Mouse (Mus musculus): ENCODE measurements around the gene Tgtp1.
"Not testable (repeated sequence)": the region's sequence is repeated elsewhere in the genome, so short reads cannot be mapped to it uniquely, and the experiment has no call there.

Tgtp1 gene

DNA sequence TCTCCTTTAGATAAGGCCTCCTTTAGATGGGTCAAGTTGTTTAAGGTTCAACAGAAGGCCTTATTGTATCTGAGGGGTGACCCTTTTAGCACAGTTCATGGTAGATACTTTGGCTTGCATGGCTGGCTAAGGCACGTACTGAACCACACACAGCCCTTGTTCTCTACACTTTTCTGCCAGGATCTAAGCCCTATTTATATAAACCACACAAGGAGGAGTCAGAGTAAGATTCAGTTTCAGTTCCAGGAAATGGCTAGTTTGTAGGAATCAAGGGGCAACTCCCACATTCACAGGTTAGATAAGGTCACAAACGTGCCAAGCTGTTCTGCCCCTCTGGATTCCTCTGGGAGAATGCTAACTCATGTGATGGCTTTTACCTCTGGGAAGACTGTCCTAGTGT is at the start of gene Tgtp1:
Gene Tgtp1 (minus strand): TSS at position 155 of the 400 bp plus-strand sequence.
- DNase-seq (ENCODE audit: low read depth, low spot score), result not testable (repeated sequence)

DNA sequence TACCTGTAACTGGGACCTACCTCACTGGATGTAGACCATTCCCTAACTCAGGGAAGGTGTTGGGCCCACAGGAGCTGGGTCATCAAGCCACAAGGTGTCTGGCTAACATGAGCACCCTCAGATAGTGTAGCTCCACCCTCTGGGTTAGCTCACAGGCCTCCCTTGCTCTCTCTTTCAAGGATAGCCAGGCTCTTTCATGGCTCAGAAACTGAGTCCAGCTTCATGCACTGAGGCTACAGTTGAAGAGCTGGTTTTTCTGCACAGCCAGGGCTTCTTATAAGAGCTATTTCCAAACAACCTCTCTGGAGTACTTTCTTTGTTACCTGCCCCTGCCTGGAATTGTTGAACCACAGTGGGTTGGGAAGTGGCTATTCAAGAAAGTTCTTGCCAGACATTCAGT is 18.1 kb upstream of the Tgtp1 start:
- DNase-seq (ENCODE audit: low read depth, low spot score), result not testable (repeated sequence)

DNA sequence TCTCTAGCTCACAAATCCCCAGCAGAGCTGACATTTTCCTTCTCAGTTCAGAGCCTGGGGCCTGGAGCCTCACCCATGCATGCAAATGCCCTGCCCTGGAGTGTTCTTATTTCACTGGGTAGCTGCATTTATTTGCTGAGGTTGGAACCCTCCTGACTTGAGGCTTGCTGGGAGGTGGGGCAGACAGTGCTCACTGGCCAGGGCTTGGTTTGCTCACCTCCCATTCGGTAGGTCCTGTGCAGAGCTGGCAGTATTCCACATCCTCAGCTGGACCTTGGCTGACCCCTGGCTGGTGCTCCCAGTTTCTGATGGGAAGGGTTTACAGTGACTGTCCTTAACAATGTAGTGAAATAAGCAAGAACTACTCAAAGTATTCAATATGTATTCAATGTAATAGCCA is 12.8 kb upstream of the Tgtp1 start:
- not testable (repeated sequence) for DNase-seq (ENCODE audit: low read depth, low spot score)

DNA sequence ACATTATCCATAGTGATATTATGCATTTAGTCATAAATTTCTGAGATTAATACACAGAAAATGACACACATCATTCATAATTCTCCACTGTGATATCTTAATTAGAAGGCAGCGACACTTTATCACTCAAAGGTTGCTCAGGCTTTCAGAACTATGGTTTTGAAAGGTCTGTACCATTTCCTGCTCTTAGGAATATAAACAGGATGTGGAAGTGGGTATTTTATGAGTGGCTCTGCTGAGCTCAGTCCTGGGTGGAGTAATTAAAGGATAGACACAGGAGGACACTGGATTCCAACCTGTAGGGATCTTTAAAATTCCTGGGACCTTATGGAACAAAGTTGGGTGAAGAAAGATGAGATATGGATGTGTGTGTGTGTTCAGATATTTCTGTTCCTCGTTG is 12.3 kb upstream of the Tgtp1 start:
- DNase-seq (ENCODE audit: low read depth, low spot score), result not testable (repeated sequence)

DNA sequence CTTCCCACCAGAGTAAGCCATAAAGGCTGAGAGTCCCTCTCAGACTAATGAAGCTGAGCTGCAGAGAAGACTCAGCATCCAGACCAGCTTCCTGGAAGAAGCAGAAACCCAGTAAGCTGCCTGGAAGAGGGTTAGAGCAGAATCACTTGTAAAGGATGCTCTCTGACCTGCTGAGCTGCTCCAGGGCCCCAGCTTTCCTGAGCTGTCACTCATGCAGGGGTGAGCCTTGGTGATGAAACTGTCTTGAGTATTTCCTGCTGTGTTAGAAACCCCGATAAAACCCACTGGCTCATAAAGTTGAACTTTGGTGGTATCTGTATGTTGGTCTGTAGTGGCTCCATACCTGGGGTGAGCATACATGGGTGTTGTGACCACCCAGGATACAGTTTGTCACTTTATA is 6.4 kb upstream of the Tgtp1 start:
- not testable (repeated sequence) for DNase-seq (ENCODE audit: low read depth, low spot score)

DNA sequence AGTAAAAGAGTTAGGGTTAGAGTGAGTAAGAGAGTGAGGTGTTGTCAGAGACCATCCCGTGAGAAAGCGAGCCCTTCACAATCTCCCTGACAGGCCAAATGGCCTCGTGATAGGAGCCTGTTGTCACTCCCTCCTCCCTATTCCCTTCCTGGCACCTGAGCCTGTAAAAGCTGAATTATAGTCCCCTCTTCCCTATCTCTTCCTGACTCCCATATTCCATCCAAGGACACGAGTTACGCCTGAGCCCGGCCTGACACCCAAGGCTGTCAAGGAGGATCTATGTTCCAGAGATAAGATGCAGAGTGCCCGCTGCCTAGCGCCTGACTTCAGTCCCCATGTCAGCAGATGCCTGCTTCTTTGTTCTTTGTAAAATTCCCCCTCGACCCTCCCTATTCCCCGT is 676 bp downstream of the Tgtp1 start:
- DNase-seq (ENCODE audit: low read depth, low spot score), result not testable (repeated sequence)

DNA sequence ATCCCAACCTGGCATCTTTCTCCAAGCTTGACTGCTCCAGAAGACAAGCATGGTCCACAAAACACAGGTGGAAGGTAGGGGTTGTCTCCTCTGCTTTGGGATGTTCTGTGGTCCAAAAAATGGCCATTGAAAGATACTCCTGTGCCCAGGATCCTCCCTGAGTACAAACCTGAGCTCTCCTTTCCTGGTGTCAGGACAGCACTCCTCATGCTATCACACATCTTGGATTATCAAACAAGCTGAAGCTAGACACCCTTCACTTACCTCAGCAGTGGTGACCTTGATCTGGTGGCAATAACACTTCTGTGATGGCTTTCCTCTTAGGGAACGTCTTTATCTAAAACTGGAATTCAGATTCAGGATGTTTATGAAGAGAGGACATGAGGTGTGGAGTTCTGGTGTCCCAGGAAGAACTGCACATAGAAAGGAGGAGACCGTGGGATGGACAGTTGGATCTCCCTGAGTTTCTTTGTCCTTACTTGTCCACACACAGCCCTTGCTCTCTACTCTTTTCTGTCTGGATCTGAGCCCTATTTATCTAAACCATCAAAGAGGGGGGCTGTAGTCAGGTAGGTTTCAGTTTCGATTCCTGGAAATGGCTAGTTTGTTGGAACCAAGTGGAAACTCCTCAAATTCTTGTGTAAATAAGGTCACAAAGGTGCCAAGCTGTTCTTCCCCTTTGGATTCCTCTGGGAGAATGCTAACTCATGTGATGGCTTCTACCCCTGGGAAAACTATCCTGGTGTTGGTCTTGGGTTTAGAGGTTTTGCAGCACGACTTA is 2.0 kb downstream of the Tgtp1 start, which contains the start of gene Gm12185:
Gene Gm12185 (minus strand): TSS at position 487 of the 781 bp plus-strand sequence.
- DNase-seq (ENCODE audit: low read depth, low spot score), result not testable (repeated sequence)

DNA sequence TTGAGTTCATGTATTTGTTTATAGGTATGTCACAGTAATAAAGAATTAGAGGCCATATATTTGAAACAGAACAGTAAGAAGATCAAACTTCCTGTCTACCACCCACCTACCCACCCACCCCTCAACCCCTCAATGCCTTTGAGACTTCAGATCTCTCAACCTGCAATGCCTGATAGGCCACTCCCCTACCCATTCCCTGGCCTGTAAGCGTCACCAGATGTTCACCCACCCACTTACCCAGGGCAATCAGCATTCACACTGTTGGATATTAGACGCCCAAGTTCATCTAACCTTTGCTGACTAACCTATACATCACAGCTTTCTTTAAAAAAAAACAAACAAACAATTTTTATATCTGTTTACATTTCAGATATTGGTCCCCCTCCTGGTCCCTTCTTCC is 4.0 kb downstream of the Tgtp1 start:
- not testable (repeated sequence) for DNase-seq (ENCODE audit: low read depth, low spot score)

DNA sequence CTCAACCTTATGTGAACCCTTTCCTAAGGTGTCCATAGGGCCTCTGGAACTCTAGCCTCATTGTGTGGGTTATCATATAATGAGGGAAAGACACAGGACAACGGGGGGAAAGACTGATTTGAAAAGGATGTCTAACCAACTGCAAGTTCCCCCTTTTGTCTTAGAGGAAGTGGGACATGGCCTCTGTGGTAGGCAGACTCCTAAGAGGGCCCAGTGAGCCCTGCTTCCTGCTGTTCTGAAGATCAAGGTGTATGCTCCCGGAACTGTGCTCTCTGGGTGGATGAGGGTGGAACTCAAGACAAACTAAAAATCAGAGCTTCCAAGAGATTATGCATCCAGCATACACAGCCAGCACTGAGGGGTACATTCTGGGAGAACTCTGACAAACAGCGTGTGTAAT is 5.8 kb downstream of the Tgtp1 start:
- DNase-seq (ENCODE audit: low read depth, low spot score), result not testable (repeated sequence)

DNA sequence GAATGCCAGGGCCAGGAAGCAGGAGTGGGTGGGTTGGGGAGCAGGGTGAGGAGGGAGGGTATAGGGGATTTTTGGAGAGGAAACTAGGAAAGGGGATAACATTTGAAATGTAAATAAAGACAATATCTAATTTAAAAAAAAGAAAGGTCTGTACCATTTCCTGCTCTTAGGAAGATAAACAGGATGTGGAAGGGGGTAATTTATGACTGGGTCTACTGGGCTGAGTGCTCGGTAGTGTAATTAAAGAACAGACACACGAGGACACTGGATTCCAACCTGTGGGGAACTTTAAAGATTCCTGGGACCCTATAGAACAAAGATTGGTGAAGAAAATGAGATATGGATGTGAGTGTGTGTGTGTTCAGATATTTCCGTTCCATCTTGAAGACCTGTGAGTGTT is 11.1 kb downstream of the Tgtp1 start:
- not testable (repeated sequence) for DNase-seq (ENCODE audit: low read depth, low spot score)

DNA sequence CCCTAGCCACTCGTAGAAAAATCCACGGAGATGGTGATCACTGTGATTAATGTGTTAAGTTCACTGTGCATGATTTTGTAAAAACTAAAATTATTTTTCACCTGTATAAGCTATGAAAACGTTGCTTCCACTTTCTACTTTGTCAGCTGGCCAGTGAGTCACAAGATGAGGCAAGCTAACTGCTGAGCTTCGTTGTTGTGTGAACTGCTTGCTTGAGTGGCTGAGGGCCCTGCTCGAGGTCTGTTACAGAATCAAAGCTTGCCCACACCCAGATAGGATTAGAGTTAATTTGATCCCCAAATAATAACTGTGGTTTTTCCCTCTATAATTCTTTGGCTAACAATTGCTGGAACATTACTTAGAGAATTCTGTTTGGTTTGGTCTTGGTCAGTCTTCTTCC is 13.9 kb downstream of the Tgtp1 start:
- DNase-seq (ENCODE audit: low read depth, low spot score), result not testable (repeated sequence)

DNA sequence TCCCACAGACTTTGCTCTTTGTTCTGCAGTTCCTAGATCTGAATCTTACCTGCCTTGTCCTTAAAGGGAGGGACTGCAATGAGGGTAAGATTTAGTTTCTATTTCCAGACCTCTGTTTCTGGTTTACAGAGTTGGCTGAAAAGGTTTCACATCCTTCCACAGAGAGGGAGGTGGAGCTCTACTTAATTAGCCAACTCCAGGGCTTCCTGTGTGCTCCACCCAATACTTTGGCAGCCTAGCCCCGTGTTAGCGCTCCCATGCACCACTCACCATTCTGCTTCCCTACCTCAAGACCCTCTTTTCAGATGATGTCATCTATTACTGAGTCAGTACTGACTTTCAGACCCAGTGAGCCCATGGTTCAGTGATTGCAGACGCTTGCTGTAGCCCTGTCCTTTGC is 14.7 kb downstream of the Tgtp1 start, which contains the start of gene 9930111J21Rik1:
Gene 9930111J21Rik1 (minus strand): TSS at position 148 of the 400 bp plus-strand sequence.
- not testable (repeated sequence) for DNase-seq (ENCODE audit: low read depth, low spot score)

DNA sequence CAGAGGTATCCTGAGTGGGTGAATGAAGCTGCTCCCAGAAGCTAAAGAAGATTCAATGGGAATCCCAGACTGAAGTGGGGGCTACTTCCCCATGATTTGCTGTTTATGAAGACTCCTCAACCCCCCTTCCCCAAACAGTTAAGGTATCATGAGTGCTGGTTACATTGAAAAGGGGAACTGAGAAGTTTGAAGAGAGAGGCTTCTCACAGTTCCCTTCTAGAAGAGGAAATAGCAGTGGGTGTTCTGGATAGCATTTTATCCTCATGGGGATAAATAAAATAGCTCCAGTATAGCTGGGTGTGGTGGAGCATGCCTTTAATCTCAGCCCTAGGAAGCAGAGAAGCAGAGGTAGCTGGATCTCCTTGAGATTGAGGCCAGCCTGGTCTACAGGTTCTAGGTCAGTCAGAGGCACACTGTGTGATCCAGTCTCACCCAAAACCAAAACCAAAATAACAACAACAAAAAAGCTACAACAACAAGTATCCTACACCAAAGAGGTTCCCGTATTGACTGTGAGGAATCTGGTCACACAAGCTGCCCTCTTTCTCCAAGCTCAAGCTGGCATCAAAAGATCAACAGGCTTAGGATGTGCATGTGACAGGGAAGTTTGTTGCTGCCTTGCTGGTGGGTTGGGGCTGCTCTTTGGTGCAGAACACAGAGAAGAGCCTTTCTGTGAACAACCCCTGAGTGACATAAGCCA is 15.6 kb downstream of the Tgtp1 start, which contains the start of gene Olfr56:
Gene Olfr56 (plus strand): TSS at position 650 of the 700 bp plus-strand sequence.
- DNase-seq (ENCODE audit: low read depth, low spot score), result not testable (repeated sequence)

DNA sequence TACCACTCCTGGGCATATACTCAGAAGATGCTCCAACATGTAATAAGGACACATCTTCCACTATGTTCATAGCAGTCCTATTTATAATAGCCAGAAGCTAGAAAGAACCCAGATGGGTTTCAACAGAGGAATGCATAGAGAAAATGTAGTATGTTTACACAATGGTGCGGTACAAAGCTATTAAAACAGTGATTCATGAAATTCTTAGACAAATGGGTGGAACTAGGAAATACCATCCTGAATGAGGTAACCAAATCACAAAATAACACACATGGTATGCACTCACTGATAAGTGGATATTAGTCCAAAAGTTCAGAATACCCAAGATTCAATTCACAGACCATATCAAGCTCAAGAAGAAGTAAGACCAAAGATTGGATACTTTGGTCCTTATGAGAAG is 19.3 kb downstream of the Tgtp1 start:
- not testable (repeated sequence) for DNase-seq (ENCODE audit: low read depth, low spot score)

DNA sequence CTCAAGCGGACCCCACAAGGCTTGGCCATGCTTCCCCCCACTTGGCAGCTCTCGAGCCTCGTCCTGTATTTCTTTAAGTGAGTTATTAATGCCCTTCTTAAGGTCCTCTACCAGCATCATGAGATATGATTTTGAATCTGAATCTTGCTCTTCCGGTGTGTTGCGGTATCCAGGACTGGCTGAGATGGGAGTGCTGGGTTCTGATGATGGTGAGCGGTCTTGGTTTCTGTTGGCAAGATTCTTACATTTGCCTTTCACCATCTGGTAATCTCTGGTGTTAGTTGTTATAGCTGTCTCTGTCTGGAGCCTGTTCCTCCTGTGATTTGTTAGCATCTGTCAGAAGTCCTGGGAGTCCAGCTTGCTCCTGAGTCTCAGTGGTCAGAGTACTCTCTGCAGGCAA is 47.9 kb downstream of the Tgtp1 start, which contains the start of gene Psme2b:
Gene Psme2b (minus strand): TSS at position 101 of the 400 bp plus-strand sequence.
- not testable (repeated sequence) for DNase-seq (ENCODE audit: low read depth, low spot score)

DNA sequence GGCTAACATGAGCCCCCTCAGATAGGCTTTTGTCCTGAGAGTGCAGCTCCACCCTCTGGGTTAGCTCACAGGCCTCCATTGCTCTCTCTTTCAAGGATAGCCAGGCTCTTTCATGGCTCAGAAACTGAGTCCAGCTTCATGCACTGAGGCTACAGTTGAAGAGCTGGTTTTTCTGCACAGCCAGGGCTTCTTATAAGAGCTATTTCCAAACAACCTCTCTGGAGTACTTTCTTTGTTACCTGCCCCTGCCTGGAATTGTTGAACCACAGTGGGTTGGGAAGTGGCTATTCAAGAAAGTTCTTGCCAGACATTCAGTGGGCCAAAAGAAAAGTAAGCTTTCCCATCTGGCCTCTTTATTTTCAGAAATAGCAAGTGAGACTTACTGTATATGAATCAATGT is 54.7 kb downstream of the Tgtp1 start:
- not testable (repeated sequence) for DNase-seq (ENCODE audit: low read depth, low spot score)

All from WW6 (cell line).